Mouse (Mus musculus) cerebellum, adult 2 months (tissue): ENCODE measurements around the gene Vamp5. TPM values are rescaled to one million over a fixed set of nuclear protein-coding genes. Genes with fewer than 3 reads are reported as not detected.
A peak's percentile ranks its signal among the peaks of the same experiment; 100 is the strongest.

Source experiments
- DNase-seq, 2 experiments: peaks; one replicate each; pipeline ENCODE4 v3.0.0; 2021
- H3K27ac ChIP-seq: fragments of 200-500 bp; 2 replicates; pipeline ENCODE4 v1.5.1; 2012; ENCODE audit warnings: low read length, control low read depth, inconsistent platforms; ENCODE audit not compliant: insufficient read depth
- H3K27me3 ChIP-seq: fragments of 200-500 bp; 2 replicates; pipeline ENCODE4 v1.6.1; 2012; ENCODE audit warnings: inconsistent platforms, mild to moderate bottlenecking, low read length, moderate library complexity; ENCODE audit not compliant: control insufficient read depth, insufficient read depth
- H3K4me1 ChIP-seq: fragments of 200-500 bp; 2 replicates; pipeline ENCODE4 v1.6.1; 2011; ENCODE audit warnings: low read length; ENCODE audit not compliant: control insufficient read depth, insufficient read depth
- H3K4me3 ChIP-seq: fragments of 200-500 bp; replicated peaks from 2 replicates; pipeline ENCODE3; 2011; ENCODE audit warnings: mild to moderate bottlenecking, low read depth, low read length, control low read depth; ENCODE audit not compliant: insufficient read depth
- CTCF ChIP-seq: fragments of 200-500 bp; IDR thresholded peaks from 2 replicates; pipeline ENCODE4 v1.5.1; 2011; ENCODE audit warnings: low read depth, mild to moderate bottlenecking, control low read depth, low read length, moderate library complexity, borderline replicate concordance; ENCODE audit not compliant: insufficient read depth
- POLR2A ChIP-seq: fragments of 200-500 bp; IDR thresholded peaks from 2 replicates; pipeline ENCODE4 v1.6.1; 2011; ENCODE audit warnings: low read length, control low read depth, borderline replicate concordance; ENCODE audit not compliant: insufficient read depth
- WGBS: fragments of 180-500 bp; shearing (Covaris S2); methylation state at CpG from one replicate; pipeline ENCODE4 v1.1.7; 2018; 5-methylcytosine and 5-hydroxymethylcytosine counted together
- polyA plus RNA-seq: library from polyadenylated mRNA; depleted of rRNA; stranded (reverse); fragments of >200 nt; gene quantifications from 2 replicates; pipeline ENCODE4 v1.2.3, GENCODE M21; 2012

Gene Vamp5
- polyA plus RNA-seq, 1 experiment, result 11.9 TPM

- Histone ChIP-seq H3K4me3 (no peak overlapping the region), H3K4me1 (no peaks in the 10 kb centered on the region), H3K27ac (no peak overlapping the region), H3K27me3 (no peaks in the 10 kb centered on the region)
- WGBS, result 58% methylated on average over 12 of the region's 12 CpGs
- TF ChIP-seq POLR2A (no peak), CTCF (no peak)
- DNase-seq, result no peak
Measured at GRCm38 (mm10) chr6:72370091-72370490, 10.2 kb downstream of the Vamp5 start.

GRCm38 (mm10) chr6:72369557-72369956, 10.7 kb downstream of the Vamp5 start:
- TF ChIP-seq CTCF (0 out of 2 replicates have a peak, but pooled peaks have one; percentile 4), POLR2A (no peak)
- Histone ChIP-seq H3K27me3 (no peaks in the 10 kb centered on the region), H3K4me1 (no peaks in the 10 kb centered on the region), H3K4me3 (no peak overlapping the region), H3K27ac (no peak overlapping the region)
- WGBS, result 86% methylated on average over 4 of the region's 4 CpGs
- DNase-seq, result no peak

GRCm38 (mm10) chr6:72367460-72367974, 12.8 kb downstream of the Vamp5 start:
- TF ChIP-seq POLR2A (no peak), CTCF (no peak)
- WGBS, result 69% methylated on average over 4 of the region's 4 CpGs
- Histone ChIP-seq H3K4me1 (no peaks in the 10 kb centered on the region), H3K27ac (no peak overlapping the region), H3K4me3 (no peak overlapping the region), H3K27me3 (no peaks in the 10 kb centered on the region)
- DNase-seq, result no peak

GRCm38 (mm10) chr6:72366844-72367443, 13.3 kb downstream of the Vamp5 start, which contains the start of gene Rnf181:
Gene Rnf181 (minus strand): TSS chr6:72366956.
- DNase-seq, result no peak
- Histone ChIP-seq H3K27ac (no peak within 1 kb of the TSS), H3K27me3 (no peaks in the 10 kb centered on the region), H3K4me1 (no peaks in the 10 kb centered on the region), H3K4me3 (no peak within 1 kb of the TSS)
- no peak for TF ChIP-seq CTCF
- WGBS, result 60% methylated on average over 4 of the region's 4 CpGs

GRCm38 (mm10) chr6:72366304-72366703, 14.0 kb downstream of the Vamp5 start:
- 54% methylated on average over 3 of the region's 3 CpGs for WGBS
- no peaks in the 10 kb centered on the region for H3K27me3 ChIP-seq

GRCm38 (mm10) chr6:72364985-72365384, 15.3 kb downstream of the Vamp5 start:
- peaks cover 8% of the 10 kb centered on the region for H3K4me1 ChIP-seq
- DNase-seq, result no peak
- H3K27ac ChIP-seq, result no peak overlapping the region
- H3K27me3 ChIP-seq, result no peaks in the 10 kb centered on the region
- 64% methylated on average over 6 of the region's 6 CpGs for WGBS
- no peak overlapping the region for H3K4me3 ChIP-seq
- TF ChIP-seq POLR2A (no peak), CTCF (no peak)

More at GRCm38 (mm10) chr6:72366304-72366703, 14.0 kb downstream of the Vamp5 start:
- peaks cover 3% of the 10 kb centered on the region; the same call in 1 of the 2 replicates for H3K4me1 ChIP-seq
- no peak overlapping the region for H3K27ac ChIP-seq
- TF ChIP-seq POLR2A (no peak), CTCF (no peak)
- H3K4me3 ChIP-seq, result no peak overlapping the region
- DNase-seq, result no peak

GRCm38 (mm10) chr6:72364009-72364408, 16.3 kb downstream of the Vamp5 start:
- no peak overlapping the region for H3K4me3 ChIP-seq
- H3K27ac ChIP-seq, result no peak overlapping the region
- 53% methylated on average over 7 of the region's 7 CpGs for WGBS
- DNase-seq, result no peak
- H3K27me3 ChIP-seq, result no peaks in the 10 kb centered on the region
- peaks cover 8% of the 10 kb centered on the region for H3K4me1 ChIP-seq
- TF ChIP-seq POLR2A, result no peak
- TF ChIP-seq CTCF, result no peak

GRCm38 (mm10) chr6:72362132-72363028, 17.9 kb downstream of the Vamp5 start:
- Histone ChIP-seq H3K27me3 (no peaks in the 10 kb centered on the region), H3K27ac (peak overlapping the region; percentile 48; the same call in 1 of the 2 replicates), H3K4me3 (peak overlapping the region; percentile 75), H3K4me1 (peaks cover 8% of the 10 kb centered on the region)
- peak; percentile 96 to 98 for DNase-seq
- under 1% methylated on average over 42 of the region's 42 CpGs for WGBS
- TF ChIP-seq CTCF (peak; percentile 37; the same call in 1 of the 2 replicates), POLR2A (peak; percentile 81)
